Mouse (Mus musculus): ENCODE data around the gene Extl2.

Gene Extl2

DNA sequence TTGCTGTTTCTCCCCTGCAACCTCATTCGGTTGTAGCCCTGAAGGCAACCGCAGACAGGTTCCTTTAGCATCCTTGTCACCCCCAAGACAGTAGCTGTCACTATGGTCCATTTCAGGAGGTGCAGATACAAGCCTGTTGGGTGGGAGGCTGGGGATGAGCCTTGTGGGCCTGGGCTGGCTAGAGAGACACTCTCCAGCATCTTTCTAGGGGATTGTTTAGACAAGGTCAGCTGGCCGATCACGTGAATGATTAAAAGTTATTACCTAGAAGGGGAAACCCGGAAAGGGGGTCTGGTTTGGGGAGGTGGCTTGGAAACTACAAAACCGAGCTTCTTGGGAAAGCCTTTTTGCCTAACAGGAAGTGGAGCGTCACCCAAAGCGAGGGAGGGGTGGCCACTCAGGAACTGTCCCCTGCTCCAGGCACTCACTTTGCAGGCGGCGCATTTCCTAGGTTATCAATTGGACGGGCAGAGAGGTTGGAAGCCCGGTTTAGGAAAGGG is 729 bp downstream of the Extl2 start:
- peak; percentile 78 for DNase-seq (ENCODE audit: low read depth)

DNA sequence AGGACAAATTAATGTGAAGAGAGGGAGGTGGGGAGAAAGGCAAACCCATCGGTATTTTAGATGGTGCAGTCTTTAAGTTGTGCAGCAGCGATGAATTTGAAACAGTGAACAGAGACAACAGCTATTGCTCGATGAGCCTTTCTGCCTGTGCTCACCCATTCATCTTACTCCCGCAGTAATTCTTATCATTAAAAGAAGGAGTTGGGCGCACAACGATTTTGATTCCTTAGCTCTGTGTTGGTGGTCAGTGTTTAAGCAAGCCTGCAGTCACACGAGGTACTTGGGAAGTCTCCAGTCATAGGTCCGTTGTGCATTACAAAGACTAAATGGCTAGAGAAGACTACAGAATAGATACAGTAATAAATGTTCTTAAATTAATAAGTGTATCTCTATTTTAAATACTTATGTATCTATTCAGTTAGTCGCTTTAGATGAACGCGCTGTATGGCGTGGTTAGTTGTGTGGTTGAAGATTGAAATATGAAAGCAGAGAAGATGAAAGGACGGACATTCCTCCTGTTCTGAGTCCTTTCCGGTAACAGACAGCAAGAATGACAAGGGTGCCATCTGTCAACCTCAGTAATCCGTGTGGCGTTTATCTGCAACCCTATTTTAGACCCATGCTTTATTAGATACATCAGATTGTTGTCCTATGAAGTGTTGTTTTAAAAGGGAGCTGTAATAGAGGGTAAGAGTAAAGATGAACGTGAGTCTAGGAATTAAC is 2.5 kb downstream of the Extl2 start:
- DNase-seq (ENCODE audit: low read depth), result no peak

GRCm38 (mm10) chr3:116014901-116015300 is 7.6 kb downstream of the Extl2 start:
- no peak for DNase-seq (ENCODE audit: low read depth)

GRCm38 (mm10) chr3:116016116-116016515 is 8.9 kb downstream of the Extl2 start:
- no peak for DNase-seq (ENCODE audit: low read depth)

DNA sequence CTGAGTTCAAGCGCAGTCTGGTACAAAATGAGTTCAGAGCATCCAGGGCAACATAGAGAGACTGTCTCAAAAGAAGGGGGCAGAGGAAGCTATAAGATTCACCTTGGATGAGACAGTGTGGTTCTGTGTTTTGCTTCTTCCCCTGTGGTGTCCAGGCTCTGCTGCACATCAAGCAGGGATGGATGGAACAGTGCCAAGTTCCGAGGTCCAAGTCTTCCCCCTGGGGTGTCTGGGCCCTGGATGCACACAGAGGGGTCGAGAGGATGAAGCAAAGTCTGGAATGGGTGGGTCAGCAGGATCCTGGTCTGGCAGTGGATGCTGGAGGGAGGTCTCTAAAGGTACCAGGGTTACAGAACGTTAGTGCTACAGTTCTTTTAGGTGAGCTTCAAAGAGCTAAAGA is 11.3 kb downstream of the Extl2 start:
- no peak for DNase-seq (ENCODE audit: low read depth)

DNA sequence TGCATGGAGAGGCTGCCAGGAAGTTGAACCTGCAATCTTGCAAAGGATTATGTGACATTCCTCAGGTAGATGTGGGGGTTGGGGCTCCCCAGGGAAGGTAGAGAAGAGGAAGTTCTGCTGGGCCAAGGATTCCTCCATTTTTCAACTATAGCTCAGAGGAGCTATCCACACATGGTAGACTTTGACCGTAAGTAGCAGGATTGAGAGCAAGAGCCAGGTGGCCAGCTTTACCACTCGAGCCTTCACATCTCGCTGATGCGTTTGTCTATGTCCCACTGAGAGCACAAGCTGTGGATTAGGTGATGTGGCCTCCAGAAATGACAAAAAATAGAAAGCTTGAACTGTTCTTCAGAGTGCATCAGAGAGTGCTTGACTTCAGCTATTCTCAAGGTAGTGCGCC is 11.9 kb downstream of the Extl2 start:
- DNase-seq (ENCODE audit: low read depth), result no peak

DNA sequence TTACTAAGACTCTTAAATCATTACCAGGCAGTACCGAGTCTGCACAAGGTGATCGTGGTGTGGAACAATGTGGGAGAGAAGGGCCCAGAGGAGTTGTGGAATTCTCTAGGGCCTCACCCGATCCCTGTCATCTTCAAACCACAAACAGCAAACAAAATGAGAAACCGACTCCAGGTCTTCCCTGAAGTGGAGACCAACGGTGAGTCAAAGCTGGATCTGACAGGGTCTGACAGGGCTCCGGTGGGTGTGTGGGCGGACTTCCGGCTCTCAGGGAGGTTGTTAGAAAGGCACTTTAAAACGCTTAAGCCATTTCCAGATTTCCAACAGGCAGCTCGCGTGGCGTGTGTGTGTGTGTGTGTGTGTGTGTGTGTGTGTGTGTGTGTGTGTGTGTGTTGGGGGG is 17.0 kb downstream of the Extl2 start:
- DNase-seq (ENCODE audit: low read depth), result peak; percentile 41

GRCm38 (mm10) chr3:116024669-116025068 is 17.4 kb downstream of the Extl2 start:
- DNase-seq (ENCODE audit: low read depth), result no peak

DNA sequence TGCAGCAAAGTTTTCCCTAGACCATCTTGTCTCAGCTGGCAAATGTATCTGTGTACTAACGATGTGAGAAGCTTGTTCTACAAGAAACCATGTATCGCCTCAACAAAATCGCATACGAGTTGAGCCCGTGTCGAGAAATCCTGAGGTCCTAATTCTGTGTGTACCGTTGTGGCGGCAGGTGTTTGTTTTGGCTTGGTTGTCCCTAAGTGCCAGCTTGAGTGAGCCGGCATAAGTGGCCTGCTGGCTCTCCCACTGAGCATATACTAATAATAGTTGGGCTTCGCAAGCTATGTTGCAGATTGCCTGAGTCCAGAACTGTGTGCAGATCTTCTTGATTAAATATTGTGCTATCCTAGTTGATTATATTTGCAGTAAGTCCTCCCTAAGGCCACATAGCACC is 18.4 kb downstream of the Extl2 start:
- no peak for DNase-seq (ENCODE audit: low read depth)

GRCm38 (mm10) chr3:116026996-116027395 is 19.7 kb downstream of the Extl2 start:
- DNase-seq (ENCODE audit: low read depth), result no peak

GRCm38 (mm10) chr3:116030152-116030788 is 23.0 kb downstream of the Extl2 start:
- DNase-seq (ENCODE audit: low read depth), result no peak

- DNase-seq (ENCODE audit: low read depth), result no peak
Observed at GRCm38 (mm10) chr3:116033218-116033870, 26.1 kb downstream of the Extl2 start.

DNA sequence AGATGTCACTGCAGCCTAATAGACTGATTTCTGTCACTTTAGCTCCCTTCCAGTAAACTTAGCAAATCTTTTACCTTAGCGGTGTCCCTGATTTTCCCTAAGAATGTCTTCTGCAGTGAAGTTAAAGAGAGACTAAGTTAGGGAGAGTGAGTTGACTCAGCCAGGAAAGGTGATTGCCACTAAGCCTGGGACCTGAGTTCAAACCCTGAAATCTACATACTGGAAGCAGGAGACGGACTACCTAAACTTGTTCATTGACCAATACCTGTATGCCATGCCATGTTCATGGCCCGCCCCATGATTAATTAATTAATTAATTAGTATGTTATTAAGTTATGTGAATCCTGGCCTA is 26.6 kb downstream of the Extl2 start:
- DNase-seq (ENCODE audit: low read depth), result peak; percentile 67

- DNase-seq (ENCODE audit: low read depth), result no peak
Observed at GRCm38 (mm10) chr3:116040776-116041175, 33.5 kb downstream of the Extl2 start.

DNA sequence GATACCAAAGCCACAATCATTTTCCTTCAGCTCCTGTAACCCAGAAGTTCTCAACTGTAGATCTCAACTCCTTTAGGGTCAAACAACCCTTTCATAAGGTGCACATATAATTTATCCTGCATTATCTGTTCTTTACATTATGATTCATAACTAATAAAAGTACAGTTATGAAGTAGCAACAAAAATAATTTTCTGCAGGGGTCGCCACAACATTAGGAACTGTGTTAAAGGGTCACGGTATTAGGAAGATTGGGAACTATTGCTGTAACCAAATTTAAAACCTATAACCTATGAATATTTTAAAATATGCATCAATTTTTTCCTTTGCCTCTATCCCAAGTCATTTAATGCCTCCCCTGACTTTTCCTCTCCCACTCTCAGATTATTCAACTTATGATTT is 38.7 kb downstream of the Extl2 start:
- no peak for DNase-seq (ENCODE audit: low read depth)

- DNase-seq (ENCODE audit: low read depth), result no peak
Observed at GRCm38 (mm10) chr3:116047034-116047433, 39.8 kb downstream of the Extl2 start.

DNA sequence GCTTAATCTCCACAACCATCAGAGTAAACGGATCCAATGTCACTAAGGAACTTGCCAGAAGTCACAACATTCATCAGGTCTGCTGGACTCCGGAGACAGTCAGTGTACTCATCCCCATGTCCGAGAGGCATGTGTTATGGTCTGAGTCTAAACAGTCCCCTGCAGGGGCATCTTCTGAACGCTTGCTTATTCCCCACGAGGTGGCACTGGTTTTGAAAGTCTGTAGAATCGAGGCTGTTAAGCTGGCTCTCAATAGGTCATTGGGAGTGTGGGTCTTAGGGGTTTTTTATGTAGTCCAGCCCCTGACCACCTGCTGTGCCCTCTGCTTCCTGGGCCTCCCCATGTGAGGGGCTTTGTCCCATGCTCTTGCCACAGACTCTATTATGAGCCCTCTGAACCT is 49.8 kb downstream of the Extl2 start:
- DNase-seq (ENCODE audit: low read depth), result no peak

DNA sequence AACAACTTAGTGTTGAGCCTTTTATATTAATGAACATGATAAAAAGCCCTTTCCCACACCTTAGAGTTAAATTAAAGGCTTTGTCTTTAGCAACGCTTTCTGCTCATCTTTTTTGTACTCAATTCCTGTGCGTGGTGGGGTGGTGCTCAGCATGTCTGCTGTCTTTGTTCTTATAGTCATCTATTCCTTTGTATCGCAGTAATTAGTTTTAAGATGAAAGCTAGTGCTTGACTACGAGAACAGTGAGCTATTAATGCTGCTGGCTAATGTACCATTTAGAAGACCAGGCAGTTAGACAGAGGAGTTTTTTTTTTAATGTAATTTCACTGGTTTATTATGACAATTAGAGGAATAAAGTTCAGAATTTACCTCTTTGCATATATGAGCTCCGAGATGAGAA is 53.1 kb downstream of the Extl2 start:
- no peak for DNase-seq (ENCODE audit: low read depth)

GRCm38 (mm10) chr3:116062141-116062540 is 54.9 kb downstream of the Extl2 start:
- DNase-seq (ENCODE audit: low read depth), result no peak

- DNase-seq (ENCODE audit: low read depth), result no peak
Observed at GRCm38 (mm10) chr3:116072584-116072983, 65.3 kb downstream of the Extl2 start.

GRCm38 (mm10) chr3:116076739-116077138 is 69.5 kb downstream of the Extl2 start:
- no peak for DNase-seq (ENCODE audit: low read depth)

- peak; percentile 4 for DNase-seq (ENCODE audit: low read depth)
Observed at GRCm38 (mm10) chr3:116078490-116078889, 71.2 kb downstream of the Extl2 start.

Measured in induced T-regulatory cell, adult 2 months (primary cell).